Mouse (Mus musculus): ENCODE results near the gene Pomc. TPM values are rescaled to one million over a fixed set of nuclear protein-coding genes. Genes with fewer than 3 reads are reported as not detected.
"Not testable (repeated sequence)": the region's sequence is repeated elsewhere in the genome, so short reads cannot be mapped to it uniquely, and the experiment has no call there.

Pomc gene
- total RNA-seq, 2 experiments from 2014 or later, result 1.6 to 1.9 TPM

DNA sequence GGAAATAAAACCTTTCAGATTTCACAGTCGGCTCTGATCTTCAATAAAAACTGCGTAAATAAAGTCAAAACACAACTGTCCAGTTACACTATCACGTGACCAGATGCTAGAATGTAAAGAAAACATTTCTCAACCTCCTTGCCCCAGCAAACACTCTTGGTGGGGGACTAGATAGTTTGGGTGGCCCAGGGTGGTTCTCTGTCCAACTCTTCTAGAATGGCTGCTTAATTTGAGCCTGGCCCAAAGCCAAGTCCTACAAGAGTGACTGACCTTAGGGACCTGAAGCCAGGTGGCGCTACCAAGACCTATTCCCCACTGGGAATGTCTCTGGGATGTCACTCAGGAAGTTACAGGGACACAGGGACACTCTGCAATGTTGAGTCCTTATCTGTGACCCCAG lies 5.8 kb downstream of the Pomc start:
- intact Hi-C loops (cut with DNase I), result no loop called here
- no peak for DNase-seq

DNA sequence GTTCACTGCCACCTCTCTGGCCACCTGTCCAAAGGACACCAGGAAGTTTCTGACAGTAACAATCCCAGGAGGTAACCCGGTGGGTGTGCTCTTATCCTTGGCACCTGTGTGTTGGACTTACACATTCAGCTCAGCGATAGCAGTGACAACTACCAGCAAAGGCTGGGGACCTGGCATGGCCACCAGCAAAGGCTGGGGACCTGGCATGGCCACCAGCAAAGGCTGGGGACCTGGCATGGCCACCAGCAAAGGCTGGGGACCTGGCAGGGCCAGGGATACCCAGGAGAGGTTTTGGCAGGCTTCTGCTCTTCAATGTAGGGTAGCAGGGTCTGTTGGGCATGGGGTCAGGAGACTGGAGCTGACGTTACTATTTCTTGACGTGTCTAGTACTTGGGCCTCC lies 12.4 kb downstream of the Pomc start:
- intact Hi-C loops (cut with DNase I), result no loop called here
- no peak for DNase-seq

DNA sequence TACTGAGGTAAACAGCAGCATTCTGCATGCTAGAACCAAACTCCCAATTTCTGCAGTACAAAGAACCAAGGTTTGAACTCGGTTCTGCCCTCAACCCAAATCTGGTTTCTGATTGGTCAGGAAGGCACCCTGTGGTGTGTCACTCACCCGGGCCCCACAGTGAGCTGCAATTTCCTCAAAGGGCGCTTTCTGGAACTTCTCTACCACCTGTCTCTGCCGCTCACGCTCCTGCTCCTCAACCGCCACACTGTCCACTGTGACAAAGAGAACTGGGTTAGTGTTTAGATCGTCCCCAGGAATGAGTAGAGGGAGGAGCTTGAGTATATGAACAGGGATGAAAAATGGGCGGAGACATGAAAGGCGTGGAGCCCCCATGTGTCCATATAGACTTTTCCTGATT lies 13.6 kb downstream of the Pomc start:
- DNase-seq, result no peak
- intact Hi-C loops (cut with DNase I), result no loop called here

DNA sequence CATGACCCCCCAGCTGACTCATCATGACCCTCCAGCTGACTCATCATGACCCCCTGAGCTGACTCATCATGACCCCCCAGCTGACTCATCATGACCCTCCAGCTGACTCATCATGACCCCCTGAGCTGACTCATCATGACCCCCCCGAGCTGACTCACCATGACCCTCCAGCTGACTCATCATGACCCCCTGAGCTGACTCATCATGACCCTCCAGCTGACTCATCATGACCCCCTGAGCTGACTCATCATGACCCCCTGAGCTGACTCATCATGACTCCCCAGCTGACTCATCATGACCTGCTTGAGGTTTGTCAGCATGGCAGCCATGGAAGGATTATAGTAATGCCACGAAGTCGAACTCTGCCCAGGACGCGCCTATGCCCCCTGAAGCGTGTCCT lies 18.4 kb downstream of the Pomc start:
- intact Hi-C loops (cut with DNase I); DNase-seq: not testable (repeated sequence)

DNA sequence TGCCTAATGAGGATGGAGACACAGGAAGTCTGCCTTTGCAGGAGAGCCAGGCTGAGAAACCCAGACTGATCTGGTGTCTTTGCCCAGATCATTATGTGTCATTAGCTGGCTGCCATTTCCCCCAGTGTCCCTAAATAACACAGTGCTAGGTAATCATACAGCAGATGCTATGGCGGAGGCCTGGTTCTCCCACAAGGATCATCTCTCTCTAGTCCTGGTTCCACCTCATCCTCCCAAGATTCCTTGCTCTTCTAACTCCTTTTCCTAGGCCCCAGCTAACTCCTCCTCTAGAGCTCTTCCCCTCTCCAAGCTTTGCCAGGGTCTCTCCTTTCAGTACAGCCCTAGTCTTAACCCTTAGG lies 26.2 kb downstream of the Pomc start:
- intact Hi-C loops (cut with DNase I), result no loop called here
- DNase-seq, result no peak

DNA sequence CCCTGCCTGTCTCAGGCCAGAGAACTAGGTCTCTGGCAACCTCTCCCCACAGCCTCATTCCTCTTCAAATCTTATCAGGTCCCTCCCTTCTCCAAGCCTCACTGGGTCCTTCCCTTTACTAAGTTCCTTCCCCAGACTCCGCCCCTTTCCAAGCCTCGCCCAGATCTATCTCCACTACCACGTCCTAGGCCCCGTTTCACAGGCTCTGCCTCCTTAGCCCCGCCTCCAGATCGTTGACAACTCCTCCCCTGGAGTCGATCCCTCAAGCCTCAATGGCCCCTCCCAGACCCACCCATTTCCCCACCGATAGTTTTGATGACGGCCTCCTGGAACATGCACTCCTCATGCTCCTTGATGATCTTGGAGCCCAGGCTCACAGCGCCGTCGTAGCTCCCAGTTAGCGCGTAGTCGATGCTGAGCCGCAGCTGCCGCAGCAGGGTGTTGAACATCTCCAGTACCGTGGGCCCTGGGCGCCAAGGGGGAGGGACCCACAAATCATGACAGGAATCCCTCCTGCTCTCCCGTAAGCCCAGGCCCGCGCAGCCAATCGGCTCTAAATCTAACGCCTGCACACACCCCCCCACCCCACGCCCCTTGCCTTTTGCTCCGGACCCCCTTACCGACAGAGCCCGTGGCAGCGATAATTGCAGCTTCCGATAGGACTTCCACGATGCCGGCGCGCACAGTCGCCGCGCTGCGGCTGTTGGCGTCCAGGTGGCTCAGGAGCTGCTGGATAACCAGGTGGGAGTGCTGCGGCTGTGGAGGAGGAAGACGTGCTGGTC lies 26.8 kb downstream of the Pomc start:
- intact Hi-C loops (cut with DNase I), result no loop called here
- peak; percentile 74 for DNase-seq

DNA sequence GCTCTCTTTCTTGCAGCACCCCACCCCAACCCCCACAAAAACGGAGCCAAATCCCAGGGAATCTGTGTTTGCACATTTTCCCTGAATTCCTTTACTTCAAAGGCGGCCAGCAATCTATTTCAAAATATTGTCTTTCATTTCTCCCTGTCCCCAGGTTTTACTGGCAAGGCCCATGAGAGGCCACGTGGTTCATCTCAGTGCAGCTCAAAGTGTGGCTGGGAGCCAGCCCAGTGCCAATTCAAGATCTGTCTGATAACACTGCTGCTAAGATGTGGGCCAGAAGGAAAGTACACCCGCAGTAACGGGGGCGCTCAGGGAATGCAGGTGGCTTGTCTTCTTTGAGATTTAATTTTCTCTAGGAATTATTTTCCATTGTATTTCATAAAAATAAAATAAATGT lies 27.5 kb downstream of the Pomc start:
- intact Hi-C loops (cut with DNase I), result no loop called here
- peak; percentile 71 for DNase-seq

DNA sequence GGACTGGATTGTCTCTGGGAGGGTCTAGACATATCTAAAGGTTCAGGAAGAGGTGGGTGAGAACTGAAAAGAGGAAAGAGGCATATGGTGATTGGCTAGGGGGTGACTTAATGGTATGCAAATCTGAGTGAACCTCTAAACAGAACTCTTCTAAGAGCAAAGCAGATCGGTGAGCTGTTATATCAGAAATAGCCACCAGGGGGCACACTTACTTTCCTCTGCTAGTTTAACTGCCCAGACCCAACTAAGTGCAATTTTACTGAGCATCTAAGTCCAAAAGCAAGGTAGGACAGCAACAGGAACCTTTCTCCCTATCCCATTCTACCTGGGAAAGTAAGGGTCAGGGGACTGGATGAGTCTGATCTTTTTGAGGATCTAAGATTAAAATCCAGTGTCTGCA lies 29.0 kb downstream of the Pomc start:
- intact Hi-C loops (cut with DNase I), result loop anchor here (2.0 kb wide), 1 partner anchor 97 kb away; no protein-coding TSS in a partner anchor
- DNase-seq, result peak; percentile 79

DNA sequence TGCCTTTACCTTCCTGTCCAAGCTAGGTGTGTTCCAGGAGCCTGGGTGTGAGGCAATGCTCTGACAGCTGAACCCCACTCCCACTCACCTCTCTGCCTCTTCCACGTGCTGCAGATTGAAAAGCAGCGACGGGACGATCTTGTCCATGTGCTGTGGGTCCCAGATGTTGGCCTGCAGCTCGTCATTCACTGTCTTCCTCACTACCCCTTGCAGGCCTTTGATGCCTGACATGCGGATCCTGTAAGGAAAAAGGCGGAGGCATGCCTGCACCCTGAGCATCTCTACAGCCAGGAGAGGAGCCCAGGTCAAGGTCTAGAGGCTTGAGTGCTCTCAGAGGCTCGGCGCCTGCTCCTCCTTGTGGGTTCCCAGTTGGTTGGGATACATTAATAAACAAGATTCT lies 29.7 kb downstream of the Pomc start:
- intact Hi-C loops (cut with DNase I), result loop anchor here (2.0 kb wide), 1 partner anchor 96 kb away; no protein-coding TSS in a partner anchor

DNA sequence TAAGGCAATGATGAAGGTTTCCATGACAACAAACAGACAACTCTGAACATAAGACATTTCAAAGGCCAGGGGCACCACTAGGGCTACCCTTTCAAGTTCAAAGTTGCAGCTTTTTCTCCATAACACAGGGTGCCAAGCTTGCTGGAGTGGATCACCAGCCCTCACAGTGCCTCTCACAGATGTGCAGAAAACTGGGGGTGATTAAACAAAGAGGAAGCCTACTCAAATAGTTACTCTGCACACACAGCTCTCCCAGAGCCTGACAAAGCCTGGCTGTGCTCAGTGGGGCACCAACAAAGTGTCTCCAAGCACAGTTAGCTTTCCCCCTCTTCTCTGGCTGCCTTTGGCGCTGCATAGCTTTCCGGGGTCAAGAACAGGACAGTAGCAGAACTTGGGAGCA lies 35.2 kb downstream of the Pomc start:
- DNase-seq, result no peak

More for the DNA sequence above, 29.7 kb downstream of the Pomc start:
- DNase-seq, result no peak

DNA sequence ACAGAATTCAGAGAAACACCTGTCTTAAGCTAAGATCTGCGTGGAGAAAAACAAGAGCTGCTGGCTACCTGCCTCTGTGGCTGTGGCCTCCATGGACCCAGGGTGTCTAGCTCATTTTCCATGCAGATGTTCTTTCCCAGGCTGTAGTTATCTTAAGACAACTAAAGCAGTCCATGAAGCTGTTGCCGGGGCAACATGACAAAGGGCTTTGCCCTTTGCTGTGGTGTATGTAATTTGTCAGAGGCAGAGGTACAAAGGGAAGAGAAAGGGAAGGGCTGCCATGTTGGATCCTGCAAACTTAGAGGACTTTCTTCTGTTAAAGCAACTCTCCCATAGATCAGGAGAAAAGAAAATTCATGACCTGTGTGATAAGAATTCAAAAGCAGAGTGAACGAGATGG lies 36.3 kb downstream of the Pomc start:
- intact Hi-C loops (cut with DNase I), result no loop called here
- no peak for DNase-seq

More for the DNA sequence above, 35.2 kb downstream of the Pomc start:
- intact Hi-C loops (cut with DNase I), result no loop called here

DNA sequence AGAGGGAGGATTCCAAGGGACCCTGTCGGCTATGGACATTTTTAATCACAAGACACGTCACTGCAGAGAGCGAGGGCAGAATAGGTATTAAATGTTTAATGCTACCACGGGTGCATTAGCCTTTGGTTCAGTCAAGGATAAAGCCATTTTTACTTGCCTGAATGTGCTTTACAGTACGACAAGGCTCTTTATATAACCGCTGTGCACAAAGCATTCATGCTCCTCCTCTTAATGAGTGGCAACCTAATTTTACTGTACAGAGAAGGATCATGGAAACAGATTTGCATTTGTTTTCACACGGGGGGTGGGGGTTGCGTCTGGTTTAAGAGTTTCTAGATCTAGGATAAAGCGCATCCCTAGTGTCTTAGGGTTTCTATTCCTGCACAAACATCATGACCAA lies 42.0 kb downstream of the Pomc start:
- intact Hi-C loops (cut with DNase I), result no loop called here
- no peak for DNase-seq

DNA sequence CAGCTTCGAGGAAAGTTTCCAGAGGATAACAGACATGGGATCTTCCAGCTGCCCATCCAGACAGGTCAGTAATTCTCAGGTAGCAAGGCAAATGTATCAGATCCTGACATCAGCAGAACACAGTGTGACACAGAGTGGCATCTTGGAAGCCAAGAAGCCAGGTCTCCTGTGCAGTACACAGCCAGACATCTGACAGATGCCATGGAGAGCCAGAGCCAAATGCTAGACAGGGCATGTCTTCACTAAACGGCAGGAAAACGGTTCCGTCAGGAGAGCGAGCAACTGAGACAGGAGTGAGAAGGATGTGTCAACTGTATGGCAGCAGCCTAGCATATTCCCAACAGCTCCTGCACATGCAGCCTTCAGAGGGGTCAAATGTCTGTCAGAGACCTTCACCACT lies 45.7 kb downstream of the Pomc start:
- intact Hi-C loops (cut with DNase I), result no loop called here
- no peak for DNase-seq

DNA sequence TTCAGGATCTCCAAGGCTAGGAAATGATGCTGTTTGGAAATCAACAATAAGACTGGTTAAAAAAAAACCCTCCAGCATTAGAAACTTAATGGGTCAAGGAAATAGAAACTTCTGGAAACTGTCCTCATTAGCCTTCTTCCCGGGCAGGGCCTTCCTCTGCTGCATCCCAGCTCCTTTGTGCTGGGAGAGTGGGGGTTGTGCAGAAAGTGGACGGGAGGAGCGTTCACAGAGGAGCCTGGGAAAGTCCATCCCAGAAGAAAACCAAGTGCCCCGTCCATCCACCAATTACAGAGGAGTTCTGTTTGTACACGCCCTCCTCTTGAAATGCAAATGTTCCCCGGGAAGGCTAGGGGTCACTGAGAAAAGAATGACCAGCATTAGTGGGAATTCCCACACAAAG lies 49.9 kb downstream of the Pomc start:
- intact Hi-C loops (cut with DNase I), result no loop called here
- DNase-seq, result no peak

DNA sequence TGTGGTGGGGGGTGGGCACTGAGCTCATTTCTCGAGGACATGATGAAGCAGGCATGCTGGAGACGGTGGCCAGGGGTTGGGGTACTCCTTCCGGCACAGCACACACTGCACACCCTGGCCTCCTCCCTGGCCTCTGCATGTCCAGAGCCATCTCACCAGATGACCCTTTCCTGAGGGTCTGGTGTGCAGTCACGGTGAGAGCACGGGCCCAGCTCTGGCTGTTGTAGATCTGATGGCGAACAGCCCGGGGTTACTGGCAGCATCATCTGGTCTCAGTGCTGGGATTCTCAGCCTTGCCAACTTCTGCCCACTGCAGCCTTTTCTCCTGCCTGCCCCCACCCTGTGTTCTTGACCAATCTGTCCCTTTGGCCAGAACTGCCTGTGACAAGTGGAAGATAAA lies 51.3 kb downstream of the Pomc start:
- DNase-seq, result peak; percentile 87
- intact Hi-C loops (cut with DNase I), result no loop called here

DNA sequence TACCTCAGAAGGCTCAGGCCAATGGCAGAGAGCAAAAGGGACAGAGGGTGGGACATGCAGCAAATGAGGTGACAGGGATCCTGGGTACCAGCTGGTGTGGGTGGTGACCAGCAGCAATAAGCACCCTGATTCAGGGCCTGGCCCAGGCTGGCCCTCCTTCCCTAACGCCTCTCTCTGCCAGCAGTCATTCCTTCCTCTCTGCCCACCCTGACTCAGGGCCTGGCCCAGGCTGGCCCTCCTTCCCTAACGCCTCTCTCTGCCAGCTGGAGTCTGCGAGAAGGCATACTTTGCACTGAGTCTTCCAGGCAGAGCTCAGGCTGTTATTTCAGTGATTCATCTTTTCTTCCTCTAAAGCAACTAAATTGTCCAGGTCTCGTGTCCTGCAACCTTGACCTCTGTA lies 52.4 kb downstream of the Pomc start:
- intact Hi-C loops (cut with DNase I), result no loop called here
- DNase-seq, result peak; percentile 79

DNA sequence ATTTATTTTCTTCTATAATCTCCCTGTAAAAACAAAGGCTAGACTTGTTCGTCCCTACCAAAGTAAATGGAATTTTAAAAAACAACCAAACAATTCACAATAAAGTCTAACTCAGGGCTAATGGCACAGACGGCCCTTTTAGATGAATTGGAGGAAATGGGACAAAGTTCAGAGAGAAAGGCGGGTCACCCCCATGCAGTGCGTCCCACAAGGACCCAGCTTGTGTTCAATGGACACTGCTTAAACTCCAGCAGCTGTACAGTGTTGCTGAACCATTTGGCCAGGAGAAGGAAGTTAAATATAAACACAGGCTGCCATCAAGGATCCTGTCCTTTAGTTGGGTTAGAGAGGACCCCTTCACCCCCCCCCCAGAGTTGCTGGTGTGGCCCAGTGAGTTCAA lies 53.0 kb downstream of the Pomc start:
- intact Hi-C loops (cut with DNase I), result no loop called here
- no peak for DNase-seq

DNA sequence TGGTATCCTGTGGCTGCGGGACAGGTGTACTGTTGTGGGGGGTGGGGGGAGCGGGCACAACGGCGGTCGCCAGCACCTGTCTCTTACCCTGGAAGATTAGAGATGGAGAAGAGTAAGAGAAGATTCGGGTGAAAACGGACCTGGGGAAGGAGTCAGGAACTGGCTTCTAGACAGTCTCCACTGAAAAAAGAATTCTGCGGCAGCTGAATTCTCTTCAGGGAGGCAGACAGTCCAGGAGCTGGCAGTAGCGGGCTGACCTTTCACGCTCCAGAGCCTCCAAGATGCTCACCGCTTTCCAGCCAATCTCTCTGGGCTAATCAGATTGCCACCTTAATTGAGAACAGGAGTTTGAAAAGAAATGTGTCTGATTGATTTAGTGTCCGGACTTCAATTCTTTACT lies 54.0 kb downstream of the Pomc start:
- DNase-seq, result peak; percentile 71
- intact Hi-C loops (cut with DNase I), result no loop called here

Other genes starting within 250 kb of the Pomc start
- gene Dnmt3a, start 148.9 kb upstream of the Pomc start, total RNA-seq (2021), result 100 to 1,000 TPM; 184 to 206 TPM
- gene Efr3b, start 84.0 kb downstream of the Pomc start, total RNA-seq (2021), result 100 to 1,000 TPM in 1 of 2 experiments, 10 to 100 TPM in 1; 100.0 to 102 TPM
- gene Dnajc27, start 127.6 kb downstream of the Pomc start, total RNA-seq (2021), result 10 to 100 TPM; 35.3 to 35.9 TPM
- 10 to 100 TPM; 42.4 to 43.0 TPM for gene Adcy3, start 178.2 kb downstream of the Pomc start, total RNA-seq (2021)

Measured in left cerebral cortex, postnatal 4 days (tissue).